ENCODE assay signal across 37 mouse cellular contexts in the genomic region with DNA sequence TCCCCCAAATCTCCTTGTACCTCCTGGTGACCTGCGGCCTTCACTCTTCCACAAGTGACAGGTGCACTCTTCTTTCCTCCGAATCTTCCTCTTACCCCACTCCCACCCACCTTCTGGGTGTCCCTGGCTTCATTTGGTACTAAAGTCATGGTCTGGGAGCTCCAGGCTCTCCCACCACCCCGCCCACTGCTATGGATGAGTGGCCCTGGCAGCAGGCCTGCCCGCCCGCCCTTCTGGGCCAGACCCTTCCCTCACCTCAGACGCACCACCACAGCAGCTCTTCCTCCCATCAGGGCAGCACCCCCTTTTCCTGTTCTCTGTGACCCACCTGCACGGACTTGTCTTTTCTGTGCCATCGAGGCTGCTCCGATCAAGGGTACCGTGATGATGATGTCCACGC. TPM values are rescaled to one million over a fixed set of nuclear protein-coding genes. Genes with fewer than 3 reads are reported as not detected.
DNase-seq lines count a peak whose midpoint lies in the region; ATAC-seq and TF ChIP-seq lines count a peak whose summit lies in the region.
"Had no signal": no experiment of that assay in that cellular context is flagged by ENCODE, and none has a peak within 500 bp of the region (broad histone marks: within the 10 kb centered on the region; RNA-seq: fewer than 3 reads in every experiment).

No protein-coding gene starts in this region.

- no peak overlapping the region for H3K4me2 ChIP-seq in forebrain, postnatal 0 days (ENCODE audit: low read depth)
- no peak overlapping the region for H3K4me2 ChIP-seq in forebrain, embryonic 14.5 days (ENCODE audit: low read length)
- H3K4me2 ChIP-seq in kidney, postnatal 0 days (ENCODE audit: low read length), result no peak overlapping the region
- H3K4me2 ChIP-seq in midbrain, embryonic 14.5 days (ENCODE audit: low read length), result no peak overlapping the region
- H3K4me2 ChIP-seq in midbrain, embryonic 16.5 days (ENCODE audit: low read length), result no peak overlapping the region
- H3K4me2 ChIP-seq: embryonic facial prominence, embryonic 12.5 days; heart, embryonic 11.5 days; hindbrain, embryonic 14.5 days; limb, embryonic 13.5 days; liver, embryonic 11.5 days; lung, embryonic 15.5 days; midbrain, embryonic 12.5 days; neural tube, embryonic 12.5 days had no signal

- 0 out of 2 replicates have a peak overlapping the region, but pooled peaks have one; percentile 17 for H3K27ac ChIP-seq in forebrain, postnatal 0 days (ENCODE audit: low read depth, low read length)
- no peak overlapping the region for H3K27ac ChIP-seq in forebrain, embryonic 14.5 days (ENCODE audit: low read depth, low read length)
- H3K27ac ChIP-seq in kidney, postnatal 0 days, result no peak overlapping the region
- 0 out of 2 replicates have a peak overlapping the region, but pooled peaks have one; percentile 13 for H3K27ac ChIP-seq in midbrain, embryonic 14.5 days (replicated peaks; ENCODE audit: low read depth, low read length)
- no peak overlapping the region for H3K27ac ChIP-seq in midbrain, embryonic 16.5 days (ENCODE audit: low read length)
- H3K27ac ChIP-seq: embryonic facial prominence, embryonic 12.5 days; hindbrain, embryonic 14.5 days; limb, embryonic 13.5 days; lung, embryonic 15.5 days; midbrain, embryonic 12.5 days; neural tube, embryonic 12.5 days had no signal

- no peak for DNase-seq in forebrain, postnatal 0 days
- DNase-seq in forebrain, embryonic 14.5 days (ENCODE audit: low spot score), result no peak
- peak; percentile 26 for DNase-seq in kidney, postnatal 0 days (ENCODE audit: low spot score)
- no peak for DNase-seq in kidney, postnatal 10 days
- DNase-seq in midbrain, embryonic 14.5 days, result no peak
- no peak for DNase-seq in cerebellum, postnatal 4 days (ENCODE audit: low spot score in 2 of 2)
- DNase-seq: adrenal gland, postnatal 10 days; cerebellum, adult 8-10 months; cerebellum, postnatal 25 days; embryo, embryonic 11 days; gastrocnemius, postnatal 25 days; heart, adult 11 months; heart, postnatal 36 days; kidney, adult 2 months; thymus, adult 2 months; thymus, postnatal 36 days had no signal

- ATAC-seq in forebrain, postnatal 0 days, result no peak
- ATAC-seq in forebrain, embryonic 14.5 days, result no peak
- no peak for ATAC-seq in kidney, postnatal 0 days (replicated peaks; ENCODE audit: low FRiP score, low read depth)
- ATAC-seq in midbrain, embryonic 14.5 days (ENCODE audit: low FRiP score, low TSS enrichment), result no peak
- ATAC-seq in midbrain, embryonic 16.5 days, result no peak
- ATAC-seq: Patski had no signal

- WGBS in forebrain, postnatal 0 days, result 91% methylated on average over 11 of the region's 11 CpGs
- 94% methylated on average over 11 of the region's 11 CpGs for WGBS in forebrain, embryonic 14.5 days
- 64% methylated on average over 11 of the region's 11 CpGs for WGBS in kidney, postnatal 0 days
- 80% methylated on average over 11 of the region's 11 CpGs for WGBS in midbrain, embryonic 14.5 days
- WGBS in midbrain, embryonic 16.5 days, result 81% methylated on average over 11 of the region's 11 CpGs

- TF ChIP-seq CTCF in forebrain, postnatal 0 days (IDR thresholded peaks at IDR 0.05; ENCODE audit: low read depth), result no peak
- no peak for TF ChIP-seq CTCF in kidney, postnatal 0 days (IDR thresholded peaks at IDR 0.05; ENCODE audit: low read depth)

- H3K4me1 ChIP-seq in forebrain, postnatal 0 days (ENCODE audit: insufficient read depth), result peaks cover 23% of the 10 kb centered on the region
- H3K4me1 ChIP-seq in forebrain, embryonic 14.5 days (ENCODE audit: control insufficient read depth, insufficient read depth, low read length), result peaks cover 26% of the 10 kb centered on the region
- H3K4me1 ChIP-seq in kidney, postnatal 0 days (replicated peaks; ENCODE audit: insufficient read depth, low read length), result peaks cover 7% of the 10 kb centered on the region; the same call in 1 of the 2 replicates
- peaks cover 48% of the 10 kb centered on the region for H3K4me1 ChIP-seq in midbrain, embryonic 14.5 days (ENCODE audit: control insufficient read depth, insufficient read depth, low read length)
- peaks cover 43% of the 10 kb centered on the region for H3K4me1 ChIP-seq in midbrain, embryonic 16.5 days (ENCODE audit: control insufficient read depth, insufficient read depth, low read length)
- H3K4me1 ChIP-seq: limb, embryonic 13.5 days had no signal

- no peaks in the 10 kb centered on the region for H3K9me3 ChIP-seq in forebrain, postnatal 0 days (ENCODE audit: low read length)
- H3K9me3 ChIP-seq in forebrain, embryonic 14.5 days (replicated peaks; ENCODE audit: control insufficient read depth, low read length), result no peaks in the 10 kb centered on the region
- no peaks in the 10 kb centered on the region for H3K9me3 ChIP-seq in kidney, postnatal 0 days (replicated peaks; ENCODE audit: low read length)
- no peaks in the 10 kb centered on the region for H3K9me3 ChIP-seq in midbrain, embryonic 14.5 days (ENCODE audit: control insufficient read depth, low read length)
- no peaks in the 10 kb centered on the region for H3K9me3 ChIP-seq in midbrain, embryonic 16.5 days (replicated peaks; ENCODE audit: control insufficient read depth, low read length, poor library complexity, severe bottlenecking)
- H3K9me3 ChIP-seq: embryonic facial prominence, embryonic 12.5 days; limb, embryonic 13.5 days; lung, embryonic 15.5 days; midbrain, embryonic 12.5 days; neural tube, embryonic 12.5 days had no signal

- no peak overlapping the region for H3K9ac ChIP-seq in forebrain, postnatal 0 days
- H3K9ac ChIP-seq in forebrain, embryonic 14.5 days (ENCODE audit: low read length), result no peak overlapping the region
- no peak overlapping the region for H3K9ac ChIP-seq in kidney, postnatal 0 days (ENCODE audit: low read depth, low read length)
- no peak overlapping the region for H3K9ac ChIP-seq in midbrain, embryonic 14.5 days (replicated peaks; ENCODE audit: low read length)
- H3K9ac ChIP-seq in midbrain, embryonic 16.5 days (ENCODE audit: low read depth, low read length), result no peak overlapping the region
- H3K9ac ChIP-seq: embryonic facial prominence, embryonic 12.5 days; hindbrain, embryonic 14.5 days; limb, embryonic 13.5 days; lung, embryonic 15.5 days; midbrain, embryonic 12.5 days; neural tube, embryonic 12.5 days had no signal

- no peak overlapping the region for H3K4me3 ChIP-seq in forebrain, postnatal 0 days (ENCODE audit: low read depth, low read length)
- H3K4me3 ChIP-seq in forebrain, embryonic 14.5 days (ENCODE audit: low read depth, low read length), result no peak overlapping the region
- no peak overlapping the region for H3K4me3 ChIP-seq in kidney, postnatal 0 days (replicated peaks; ENCODE audit: low read depth, low read length)
- H3K4me3 ChIP-seq in midbrain, embryonic 14.5 days (replicated peaks; ENCODE audit: low read depth, low read length), result no peak overlapping the region
- H3K4me3 ChIP-seq in midbrain, embryonic 16.5 days (ENCODE audit: low read depth, low read length), result no peak overlapping the region
- H3K4me3 ChIP-seq: embryonic facial prominence, embryonic 12.5 days; limb, embryonic 13.5 days; lung, embryonic 15.5 days; midbrain, embryonic 12.5 days; neural tube, embryonic 12.5 days had no signal

- no peaks in the 10 kb centered on the region for H3K27me3 ChIP-seq in forebrain, postnatal 0 days (ENCODE audit: insufficient read depth, low read length)
- H3K27me3 ChIP-seq in forebrain, embryonic 14.5 days (replicated peaks; ENCODE audit: control insufficient read depth, insufficient read depth, low read length), result no peaks in the 10 kb centered on the region
- no peaks in the 10 kb centered on the region for H3K27me3 ChIP-seq in kidney, postnatal 0 days (ENCODE audit: insufficient read depth, low read length)
- no peaks in the 10 kb centered on the region for H3K27me3 ChIP-seq in midbrain, embryonic 14.5 days (ENCODE audit: control insufficient read depth, insufficient read depth, low read length)
- H3K27me3 ChIP-seq in midbrain, embryonic 16.5 days (ENCODE audit: control insufficient read depth, insufficient read depth, low read depth, low read length), result no peaks in the 10 kb centered on the region
- H3K27me3 ChIP-seq: limb, embryonic 13.5 days; lung, embryonic 15.5 days; midbrain, embryonic 12.5 days; neural tube, embryonic 12.5 days had no signal

- H3K36me3 ChIP-seq in forebrain, postnatal 0 days (ENCODE audit: insufficient read depth), result peaks cover 3% of the 10 kb centered on the region; the same call in 1 of the 2 replicates
- H3K36me3 ChIP-seq in forebrain, embryonic 14.5 days (ENCODE audit: control insufficient read depth, insufficient read depth, low read length), result no peaks in the 10 kb centered on the region
- H3K36me3 ChIP-seq in kidney, postnatal 0 days (ENCODE audit: insufficient read depth, low read length), result no peaks in the 10 kb centered on the region
- H3K36me3 ChIP-seq in midbrain, embryonic 14.5 days (ENCODE audit: control insufficient read depth, insufficient read depth, low read length), result no peaks in the 10 kb centered on the region
- H3K36me3 ChIP-seq in midbrain, embryonic 16.5 days (ENCODE audit: control insufficient read depth, insufficient read depth, low read length), result no peaks in the 10 kb centered on the region
- H3K36me3 ChIP-seq: embryonic facial prominence, embryonic 12.5 days; limb, embryonic 13.5 days; lung, embryonic 15.5 days; midbrain, embryonic 12.5 days; neural tube, embryonic 12.5 days had no signal

RNA-seq across cellular contexts. Expression of a gene that starts 19.0 kb away (rescaled TPM):
- total RNA-seq in forebrain, postnatal 0 days (2014; rRNA removed), result 267 and 333 TPM in 2 replicates
- 175 and 186 TPM in 2 replicates for polyA plus RNA-seq in forebrain, postnatal 0 days (2015; fragmentation: Nextera tagmentation; extraction: Ambion mirVana)
- polyA plus RNA-seq in forebrain, embryonic 14.5 days (2014; fragmentation: Nextera tagmentation; extraction: Ambion mirVana), result 108 and 134 TPM in 2 replicates
- 1.8 and 2.6 TPM in 2 replicates for polyA plus RNA-seq in kidney, postnatal 0 days (2015; fragmentation: Nextera tagmentation; extraction: Ambion mirVana)
- 117 and 136 TPM in 2 replicates for polyA plus RNA-seq in midbrain, embryonic 14.5 days (2014; fragmentation: Nextera tagmentation; extraction: Ambion mirVana)
- polyA plus RNA-seq in midbrain, embryonic 16.5 days (2015; fragmentation: Nextera tagmentation; extraction: Ambion mirVana), result 166 and 197 TPM in 2 replicates
- total RNA-seq: gastrocnemius, adult 18-20 months had no signal

RNA-seq across cellular contexts. Expression of a gene that starts 31.5 kb away (rescaled TPM):
- not detected in 2 replicates for total RNA-seq in forebrain, postnatal 0 days (2014; rRNA removed)
- polyA plus RNA-seq in forebrain, postnatal 0 days (2015; fragmentation: Nextera tagmentation; extraction: Ambion mirVana), result not detected in 2 replicates
- polyA plus RNA-seq in forebrain, embryonic 14.5 days (2014; fragmentation: Nextera tagmentation; extraction: Ambion mirVana), result not detected in 2 replicates
- not detected in 2 replicates for polyA plus RNA-seq in kidney, postnatal 0 days (2015; fragmentation: Nextera tagmentation; extraction: Ambion mirVana)
- not detected in 2 replicates for polyA plus RNA-seq in midbrain, embryonic 14.5 days (2014; fragmentation: Nextera tagmentation; extraction: Ambion mirVana)
- not detected in 2 replicates for polyA plus RNA-seq in midbrain, embryonic 16.5 days (2015; fragmentation: Nextera tagmentation; extraction: Ambion mirVana)
- total RNA-seq: adrenal gland, postnatal 10 days; gastrocnemius, adult 18-20 months; gastrocnemius, postnatal 25 days; heart, postnatal 36 days; layer of hippocampus, postnatal 10 days; left cerebral cortex, adult 8-10 months; left cerebral cortex, postnatal 36 days; megakaryocyte progenitor cell, adult 5-6 weeks; MEL had no signal
- polyA plus RNA-seq: embryonic facial prominence, embryonic 12.5 days; frontal cortex, adult 2 months; heart, embryonic 11.5 days; heart, embryonic 16.5 days; hindbrain, embryonic 14.5 days; intestine, embryonic 14.5 days; kidney, adult 2 months; large intestine, adult 2 months; limb, embryonic 13.5 days; liver, embryonic 11.5 days; liver, embryonic 16.5 days; lung, embryonic 15.5 days; midbrain, embryonic 12.5 days; neural tube, embryonic 12.5 days; Patski; thymus, adult 2 months had no signal

Comparison
In these comparisons a context has a peak if more than half of its experiments do, and no peak if none do; other contexts are left out.
1. H3K27ac ChIP-seq: peak in forebrain, postnatal 0 days (single experiment) and midbrain, embryonic 14.5 days (single experiment); none in forebrain, embryonic 14.5 days (single experiment), kidney, postnatal 0 days (single experiment) and midbrain, embryonic 16.5 days (single experiment).
2. RNA of a gene that starts 19.0 kb away (polyA plus RNA-seq): 175 to 186 TPM in forebrain, postnatal 0 days, 166 to 197 TPM in midbrain, embryonic 16.5 days, 117 to 136 TPM in midbrain, embryonic 14.5 days and 108 to 134 TPM in forebrain, embryonic 14.5 days; 1.8 to 2.6 TPM in kidney, postnatal 0 days; every median in the first group is over 10 times any median in the second.